Mouse (Mus musculus): ENCODE results near the gene L3hypdh. TPM values are rescaled to one million over a fixed set of nuclear protein-coding genes. Genes with fewer than 3 reads are reported as not detected.
"Not testable (repeated sequence)": the region's sequence is repeated elsewhere in the genome, so short reads cannot be mapped to it uniquely, and the experiment has no call there.

Gene L3hypdh
- total RNA-seq, 2 experiments from 2014 or later, result 2.2 to 2.6 TPM

- DNase-seq (ENCODE audit: low spot score in 2 of 2), result no peak
Observed at GRCm38 (mm10) chr12:72069626-72070326, 15.5 kb downstream of the L3hypdh start.

DNA sequence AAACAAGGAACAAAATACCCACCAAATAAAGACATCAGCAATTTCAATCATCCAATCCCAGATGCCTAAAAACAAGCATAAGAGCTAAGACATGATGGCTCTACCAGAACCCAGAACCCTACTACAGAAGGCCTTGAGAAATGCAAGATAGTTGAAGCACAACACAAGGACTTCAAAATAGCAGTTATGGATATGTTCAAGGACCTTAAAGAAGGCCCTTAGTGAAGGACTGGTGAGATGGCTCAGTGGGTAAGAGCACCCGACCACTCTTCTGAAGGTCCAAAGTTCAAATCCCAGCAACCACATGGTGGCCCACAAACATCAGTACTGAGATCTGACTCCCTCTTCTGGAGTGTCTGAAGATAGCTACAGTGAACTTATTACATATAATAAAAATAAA is 27.5 kb downstream of the L3hypdh start:
- DNase-seq (ENCODE audit: low spot score in 2 of 2), result no peak
- intact Hi-C loops (cut with DNase I), result no loop called here

More at GRCm38 (mm10) chr12:72069626-72070326, 15.5 kb downstream of the L3hypdh start:
- intact Hi-C loops (cut with DNase I), result loop anchor here (2.0 kb wide), 1 partner anchor 15 kb away; the partner anchor contains the start of genes Jkamp and L3hypdh

DNA sequence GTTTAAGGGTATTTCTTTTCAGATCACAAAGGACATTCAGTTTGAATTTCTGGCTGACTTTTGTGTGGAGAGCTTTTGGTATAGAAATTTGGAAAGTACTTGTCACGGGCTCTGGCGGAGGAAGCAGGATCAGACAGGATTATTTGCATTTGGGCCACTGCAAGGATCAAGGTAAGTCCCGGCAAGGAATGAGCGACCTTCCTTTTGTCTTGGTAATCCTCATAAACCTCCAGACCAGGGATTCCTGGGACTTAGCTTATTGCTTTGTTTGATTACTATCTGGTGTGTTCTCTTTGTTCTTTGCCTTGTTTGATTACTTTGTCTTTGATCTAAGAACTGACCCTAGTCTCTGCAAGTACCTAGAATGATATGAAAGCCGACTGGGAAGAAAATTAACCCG is 31.4 kb downstream of the L3hypdh start:
- DNase-seq (ENCODE audit: low spot score in 2 of 2), result no peak
- intact Hi-C loops (cut with DNase I), result no loop called here

DNA sequence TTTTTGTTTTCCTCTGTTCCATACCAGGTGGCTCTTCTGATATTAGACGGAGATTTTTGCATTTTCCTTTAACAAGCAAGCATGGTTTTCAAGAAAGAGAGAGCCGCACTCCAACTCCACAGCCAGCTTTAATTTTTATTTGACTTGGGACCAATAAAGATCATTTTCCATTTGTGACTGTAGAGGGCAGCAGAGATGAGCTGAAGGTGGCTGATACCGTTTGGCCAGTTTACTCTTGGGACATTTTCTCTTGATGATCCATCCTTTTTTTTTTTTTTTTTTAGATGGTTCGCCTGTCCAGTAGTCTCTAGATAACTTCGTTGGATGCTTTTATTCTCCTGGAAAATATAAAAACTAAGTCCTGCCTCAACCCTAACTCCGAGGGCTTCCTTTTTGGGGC is 31.9 kb downstream of the L3hypdh start:
- DNase-seq (ENCODE audit: low spot score in 2 of 2), result no peak
- intact Hi-C loops (cut with DNase I), result no loop called here

DNA sequence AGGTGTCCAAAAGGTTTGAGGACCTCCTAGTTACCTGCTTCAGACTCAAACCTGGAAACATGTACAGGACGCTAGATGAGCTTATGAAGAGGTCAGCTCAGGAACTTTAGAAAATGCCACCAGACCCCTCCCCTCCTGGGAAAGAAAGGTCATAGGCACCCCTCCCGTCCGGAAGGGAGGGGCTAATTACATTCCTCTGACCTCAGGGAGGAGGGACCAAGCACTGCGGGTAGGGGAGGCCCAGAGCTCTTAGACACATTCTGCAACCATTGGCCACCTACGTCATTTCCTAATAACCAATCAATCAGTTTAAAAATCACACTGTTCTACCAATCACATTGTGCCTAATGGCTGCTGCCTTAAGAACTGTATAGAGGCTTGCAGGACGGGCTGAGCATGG is 32.7 kb downstream of the L3hypdh start:
- no peak for DNase-seq (ENCODE audit: low spot score in 2 of 2)
- intact Hi-C loops (cut with DNase I), result no loop called here

DNA sequence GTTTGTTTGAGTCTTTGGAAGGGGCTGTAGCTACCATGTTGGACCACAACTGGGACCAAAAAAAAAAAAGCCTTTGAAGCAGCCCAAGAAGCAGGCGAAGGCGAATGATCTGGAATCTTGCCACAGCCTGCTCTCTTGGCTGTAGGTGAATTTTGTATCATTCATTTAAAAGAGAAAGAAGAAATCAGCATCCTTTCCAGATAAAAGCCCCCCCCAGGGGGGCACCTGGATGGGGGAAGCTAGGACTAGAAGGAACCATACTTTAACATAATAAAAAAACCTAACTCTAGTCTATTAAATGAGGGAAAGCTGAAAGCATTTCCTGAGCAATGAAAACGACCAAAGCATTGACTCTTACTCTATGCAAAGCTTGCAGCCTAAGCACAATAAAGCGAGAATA is 34.4 kb downstream of the L3hypdh start:
- intact Hi-C loops (cut with DNase I), result no loop called here
- no peak for DNase-seq (ENCODE audit: low spot score in 2 of 2)

GRCm38 (mm10) chr12:72050156-72050555 is 35.1 kb downstream of the L3hypdh start:
- DNase-seq (ENCODE audit: low spot score in 2 of 2); intact Hi-C loops (cut with DNase I): not testable (repeated sequence)

DNA sequence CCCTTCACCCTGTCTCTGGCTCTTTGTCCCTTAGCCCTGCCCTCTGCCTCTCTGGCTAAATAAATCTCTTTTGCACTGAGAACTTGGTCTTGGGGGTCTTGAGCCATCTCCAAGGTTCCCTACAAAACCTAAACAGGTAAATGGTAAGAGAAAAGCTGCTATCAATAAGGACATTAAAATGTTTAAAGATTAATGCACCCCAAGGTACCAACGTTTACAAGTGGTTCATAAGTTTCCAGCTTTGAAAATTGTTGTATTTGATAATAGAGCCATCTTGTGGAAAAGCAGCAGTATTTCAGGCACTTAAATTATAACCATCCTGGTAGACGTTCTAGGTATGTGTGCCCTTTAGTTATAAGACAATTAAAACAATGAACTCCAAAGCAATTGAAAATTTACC is 37.7 kb downstream of the L3hypdh start:
- intact Hi-C loops (cut with DNase I), result loop anchor here (5.0 kb wide), 1 partner anchor 215 kb away; the partner anchor contains the start of gene Daam1
- no peak for DNase-seq (ENCODE audit: low spot score in 2 of 2)

DNA sequence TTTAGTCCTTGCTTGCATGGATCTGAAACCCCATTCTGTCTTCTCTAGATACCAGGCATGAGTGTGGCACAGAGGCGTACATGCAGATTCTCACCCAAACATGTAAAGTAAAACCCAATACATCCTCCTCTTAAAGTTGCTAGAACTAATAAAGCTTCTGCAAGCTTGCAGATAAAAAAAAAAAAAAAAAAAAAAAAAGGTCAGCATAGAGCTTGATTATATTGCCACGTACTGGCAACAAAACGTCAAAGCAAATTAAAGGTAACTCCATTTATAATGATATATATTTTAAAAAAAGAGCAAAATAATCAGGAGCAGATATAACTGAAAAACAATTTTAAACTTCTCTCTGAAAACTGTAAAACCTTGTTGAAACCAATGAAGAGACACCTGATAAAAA is 44.0 kb downstream of the L3hypdh start:
- intact Hi-C loops (cut with DNase I), result no loop called here
- no peak for DNase-seq (ENCODE audit: low spot score in 2 of 2)

GRCm38 (mm10) chr12:72039501-72039900 is 45.7 kb downstream of the L3hypdh start:
- no peak for DNase-seq (ENCODE audit: low spot score in 2 of 2)

DNA sequence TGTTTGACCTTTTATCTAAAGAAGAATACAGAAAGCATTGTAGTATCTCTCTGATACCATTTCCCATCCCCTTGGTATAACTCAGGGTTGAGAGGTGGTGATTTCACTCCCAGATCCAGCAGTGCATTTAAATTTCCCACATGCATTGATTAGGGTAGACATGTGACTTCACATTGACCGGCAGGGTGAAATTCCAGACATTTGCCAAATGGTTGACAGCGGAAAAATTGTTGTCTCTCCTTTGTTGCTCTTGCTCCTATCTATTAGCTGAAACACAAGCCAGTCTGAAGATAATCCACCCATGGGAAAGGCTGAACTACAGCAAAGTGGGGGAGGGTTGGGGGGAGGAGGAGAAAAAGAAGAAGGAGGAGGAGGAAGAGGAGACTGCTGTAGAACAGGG is 46.4 kb downstream of the L3hypdh start:
- intact Hi-C loops (cut with DNase I), result no loop called here
- no peak for DNase-seq (ENCODE audit: low spot score in 2 of 2)

More at GRCm38 (mm10) chr12:72039501-72039900, 45.7 kb downstream of the L3hypdh start:
- intact Hi-C loops (cut with DNase I), result no loop called here

DNA sequence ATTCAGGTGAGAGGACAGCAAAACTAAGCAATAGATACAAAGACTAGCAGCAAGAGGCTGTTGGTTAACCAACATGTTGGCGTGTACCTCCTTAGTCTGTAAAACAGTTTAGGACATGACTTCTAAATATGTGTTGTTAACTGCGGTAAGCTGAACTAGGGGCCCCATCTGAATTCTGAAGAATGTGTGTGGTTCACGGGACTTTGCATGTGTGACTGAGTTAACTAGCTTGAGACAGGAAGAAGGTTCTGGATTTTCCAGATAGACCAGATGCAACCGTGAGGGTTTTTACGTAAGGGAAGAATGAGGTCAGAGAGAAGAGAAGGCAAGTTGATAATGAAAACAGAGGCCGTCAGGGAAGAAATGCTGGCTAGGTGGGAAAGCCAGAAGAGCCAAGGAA is 48.2 kb downstream of the L3hypdh start:
- no peak for DNase-seq (ENCODE audit: low spot score in 2 of 2)
- intact Hi-C loops (cut with DNase I), result no loop called here

DNA sequence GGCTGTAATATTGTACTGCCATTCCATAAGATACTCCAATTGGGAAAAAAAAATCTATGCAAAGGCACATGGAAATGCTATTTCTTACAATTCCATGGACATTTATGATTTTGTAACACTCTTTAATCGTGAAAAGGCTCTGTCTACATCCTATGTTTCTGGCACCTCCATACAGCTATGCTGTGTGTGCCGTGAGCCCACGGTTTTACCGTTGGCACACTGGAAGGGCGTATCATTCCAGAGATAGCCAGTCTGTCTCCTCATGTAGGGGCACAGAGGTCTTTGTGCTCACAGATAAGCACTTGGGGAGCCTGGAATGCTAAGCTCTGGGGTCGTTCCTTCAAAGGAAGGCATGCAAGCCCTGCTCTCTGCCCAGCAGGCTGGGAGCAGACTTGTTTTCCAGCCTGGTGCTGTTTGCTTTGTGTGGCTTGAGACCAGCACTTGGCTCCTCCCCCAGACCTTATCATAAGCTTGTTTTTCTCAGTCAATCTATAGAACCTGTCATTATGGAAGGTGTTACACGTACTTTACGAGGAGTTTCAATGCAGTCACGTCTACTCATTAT is 49.1 kb downstream of the L3hypdh start:
- no peak for DNase-seq (ENCODE audit: low spot score in 2 of 2)
- intact Hi-C loops (cut with DNase I), result no loop called here

DNA sequence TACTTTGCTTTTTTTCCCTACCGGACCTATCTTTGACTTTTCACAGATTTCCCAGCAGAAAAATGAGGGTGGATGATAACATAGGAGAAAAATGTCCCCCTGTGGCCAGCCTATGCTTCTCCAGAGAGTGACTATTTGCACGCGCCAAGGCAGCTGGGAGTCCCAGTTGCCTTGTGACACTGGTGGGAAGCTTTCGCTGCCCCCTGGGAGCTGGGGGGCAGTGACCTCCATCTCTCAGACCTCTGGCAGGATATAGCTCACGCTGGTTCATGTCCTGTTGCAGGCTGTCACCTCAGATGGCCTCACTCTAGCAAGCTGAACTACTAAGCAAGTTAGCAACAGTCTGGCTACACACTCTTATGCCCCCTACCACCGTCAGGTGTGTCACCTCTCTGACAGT is 53.4 kb downstream of the L3hypdh start:
- intact Hi-C loops (cut with DNase I), result no loop called here
- DNase-seq (ENCODE audit: low spot score in 2 of 2), result no peak

DNA sequence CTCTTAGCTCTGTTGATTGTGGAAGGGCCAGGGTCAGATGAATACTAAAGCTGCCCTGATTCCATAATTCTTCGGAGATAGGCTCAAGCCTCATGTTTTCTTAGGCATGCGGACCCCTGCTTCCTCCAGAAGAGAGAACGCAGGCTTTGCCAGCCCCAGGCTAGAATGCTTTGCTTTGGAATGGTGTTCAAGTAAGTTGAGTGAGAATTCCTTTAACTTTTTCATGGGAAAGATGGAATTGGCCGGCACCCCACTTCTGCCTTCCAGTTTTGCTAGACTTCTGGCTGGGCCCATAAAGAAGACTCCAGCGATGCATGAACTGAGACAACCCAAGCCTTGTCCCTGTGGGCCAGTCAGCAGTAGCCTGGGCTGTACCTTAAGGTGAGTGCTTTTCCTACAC is 54.1 kb downstream of the L3hypdh start:
- intact Hi-C loops (cut with DNase I), result no loop called here

DNA sequence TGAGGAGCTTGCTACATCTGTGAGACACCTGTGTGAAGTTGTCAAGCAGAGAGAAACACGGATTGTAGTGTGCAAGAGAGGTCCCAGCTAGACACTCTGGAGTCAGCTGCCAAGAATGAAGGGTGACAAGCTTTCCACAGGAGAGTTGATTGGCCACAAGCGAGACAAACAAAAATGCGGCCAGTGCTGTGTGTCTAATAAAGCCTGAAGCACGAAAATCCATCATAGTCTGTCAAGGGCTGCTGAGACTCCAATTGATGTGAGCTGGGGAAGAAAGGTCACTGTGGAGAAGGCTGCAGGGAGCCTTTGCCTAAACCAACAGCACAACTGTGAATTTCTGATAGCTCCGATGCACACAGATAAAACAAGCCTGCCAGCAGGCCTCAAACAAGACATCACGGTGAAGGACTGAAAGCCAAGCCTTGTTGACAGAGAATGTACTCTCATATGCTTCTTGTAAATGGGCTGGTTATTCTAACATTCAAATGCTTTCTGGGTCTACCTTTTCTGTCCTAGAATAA is 59.9 kb downstream of the L3hypdh start:
- no peak for DNase-seq (ENCODE audit: low spot score in 2 of 2)
- intact Hi-C loops (cut with DNase I), result no loop called here

More for the DNA sequence above, 54.1 kb downstream of the L3hypdh start:
- DNase-seq (ENCODE audit: low spot score in 2 of 2), result no peak

- intact Hi-C loops (cut with DNase I), result no loop called here
- DNase-seq (ENCODE audit: low spot score in 2 of 2), result no peak
Observed at GRCm38 (mm10) chr12:72023572-72023971, 61.7 kb downstream of the L3hypdh start.
